Mouse (Mus musculus): ENCODE results near the gene Samd5. TPM values are rescaled to one million over a fixed set of nuclear protein-coding genes. Genes with fewer than 3 reads are reported as not detected.
A peak's percentile ranks its signal among the peaks of the same experiment; 100 is the strongest.

Samd5 gene
- polyA plus RNA-seq, 2 experiments, result 0.29 to 0.41 TPM

DNA sequence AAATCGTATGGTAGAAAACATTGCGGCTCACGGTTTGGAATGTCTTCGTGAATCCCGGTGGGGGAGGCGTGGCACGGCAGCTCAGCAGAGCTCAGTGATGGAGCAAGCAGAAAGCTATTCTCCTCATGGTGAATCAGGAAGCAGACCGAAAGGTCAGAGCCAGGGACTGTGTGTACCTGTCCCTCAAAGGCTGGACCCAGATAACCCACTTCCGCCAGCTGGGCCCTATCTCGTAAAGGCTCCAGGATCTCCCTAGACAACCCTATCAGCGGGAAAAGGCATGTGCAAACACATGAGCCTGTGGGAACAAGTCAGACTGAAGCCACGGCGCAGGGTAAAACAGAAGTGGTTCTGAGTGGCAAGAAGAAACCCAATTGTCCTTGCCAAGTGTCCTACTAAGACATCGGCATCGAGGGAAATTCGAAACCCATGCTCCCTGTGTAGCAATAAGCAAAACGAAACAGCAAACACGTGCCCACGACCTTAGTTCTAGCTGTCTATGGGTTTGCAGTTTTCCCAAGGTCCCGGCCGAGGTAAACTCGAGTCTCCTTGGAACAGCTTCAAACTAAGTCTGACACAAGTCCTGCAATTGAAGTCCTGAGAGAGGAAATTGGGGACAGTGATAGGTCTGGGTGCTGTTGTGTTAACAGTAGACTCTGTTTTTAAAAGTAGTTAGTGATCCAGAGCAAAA lies 24.2 kb upstream of the Samd5 start:
- Histone ChIP-seq H3K4me1 (replicated peaks; ENCODE audit: control insufficient read depth in 2 of 2, insufficient read depth in 2 of 2, low read length in 1 of 2) (peaks cover 0 to 3% of the 10 kb centered on the region in 2 experiments; a peak in 2 of 4 replicates), H3K9ac (replicated peaks) (no peak overlapping the region), H3K4me2 (ENCODE audit: low read depth) (no peak overlapping the region), H3K9me3 (ENCODE audit: control insufficient read depth, low read length) (no peaks in the 10 kb centered on the region), H3K4me3 (ENCODE audit: insufficient read depth in 1 of 2, low read depth in 2 of 2, low read length in 2 of 2) (no peak overlapping the region), H3K27ac (no peak overlapping the region), H3K27me3 (ENCODE audit: control insufficient read depth, insufficient read depth, low read length) (no peaks in the 10 kb centered on the region), H3K36me3 (replicated peaks; ENCODE audit: control insufficient read depth, insufficient read depth, low read depth) (no peaks in the 10 kb centered on the region)
- DNase-seq (ENCODE audit: low read depth in 3 of 3, low spot score in 3 of 3) (no peak), ATAC-seq (ENCODE audit: insufficient read depth) (no peak)
- WGBS (ENCODE audit: insufficient replicate concordance), result 70% methylated on average over 22 of the region's 22 CpGs
- TF ChIP-seq CTCF (IDR thresholded peaks at IDR 0.05; ENCODE audit: low read depth) (no peak), EP300 (IDR thresholded peaks at IDR 0.05; ENCODE audit: low read depth) (no peak)

DNA sequence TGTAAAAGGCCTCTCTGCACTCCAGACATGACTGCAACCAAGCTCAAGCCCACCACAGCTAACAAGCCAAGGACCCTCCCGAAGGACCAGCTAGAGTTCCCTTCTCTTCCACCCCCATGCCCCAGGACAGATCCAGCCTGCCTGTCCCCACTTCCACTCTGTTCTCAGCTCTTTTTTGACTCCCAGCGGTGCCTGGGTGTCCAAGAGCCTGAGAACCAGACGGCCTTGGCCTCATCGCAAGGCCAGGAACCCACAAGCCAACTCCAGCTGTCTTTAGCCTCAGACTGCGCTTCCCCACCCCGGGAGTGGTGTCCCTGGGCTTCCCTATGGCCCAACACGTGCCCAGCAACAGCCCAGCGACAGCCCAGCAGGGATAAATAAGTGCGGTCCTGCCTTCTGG lies 23.1 kb upstream of the Samd5 start:
- Histone ChIP-seq H3K9me3 (ENCODE audit: control insufficient read depth, low read length) (no peaks in the 10 kb centered on the region), H3K9ac (replicated peaks) (no peak overlapping the region), H3K27me3 (ENCODE audit: control insufficient read depth, insufficient read depth, low read length) (no peaks in the 10 kb centered on the region), H3K4me2 (ENCODE audit: low read depth) (no peak overlapping the region), H3K27ac (no peak overlapping the region), H3K36me3 (replicated peaks; ENCODE audit: control insufficient read depth, insufficient read depth, low read depth) (no peaks in the 10 kb centered on the region), H3K4me1 (replicated peaks; ENCODE audit: control insufficient read depth in 2 of 2, insufficient read depth in 2 of 2, low read length in 1 of 2) (peaks cover 0 to 3% of the 10 kb centered on the region in 2 experiments; a peak in 2 of 4 replicates), H3K4me3 (ENCODE audit: insufficient read depth in 1 of 2, low read depth in 2 of 2, low read length in 2 of 2) (no peak overlapping the region)
- no peak for TF ChIP-seq EP300 (IDR thresholded peaks at IDR 0.05; ENCODE audit: low read depth)
- TF ChIP-seq CTCF (IDR thresholded peaks at IDR 0.05; ENCODE audit: low read depth), result no peak
- ATAC-seq (ENCODE audit: insufficient read depth) (no peak), DNase-seq (ENCODE audit: low read depth in 3 of 3, low spot score in 3 of 3) (no peak)
- WGBS (ENCODE audit: insufficient replicate concordance), result 66% methylated on average over 9 of the region's 9 CpGs

- H3K36me3 ChIP-seq (replicated peaks; ENCODE audit: control insufficient read depth, insufficient read depth, low read depth), result no peaks in the 10 kb centered on the region
- no peak overlapping the region for H3K27ac ChIP-seq
- no peak overlapping the region for H3K4me2 ChIP-seq (ENCODE audit: low read depth)
- 33% methylated on average over 6 of the region's 6 CpGs for WGBS (ENCODE audit: insufficient replicate concordance)
- no peak overlapping the region for H3K9ac ChIP-seq (replicated peaks)
- H3K27me3 ChIP-seq (ENCODE audit: control insufficient read depth, insufficient read depth, low read length), result no peaks in the 10 kb centered on the region
- no peak for ATAC-seq (ENCODE audit: insufficient read depth)
- H3K9me3 ChIP-seq (ENCODE audit: control insufficient read depth, low read length), result no peaks in the 10 kb centered on the region
- no peak for TF ChIP-seq EP300 (IDR thresholded peaks at IDR 0.05; ENCODE audit: low read depth)
- no peak for TF ChIP-seq CTCF (IDR thresholded peaks at IDR 0.05; ENCODE audit: low read depth)
- peaks cover 0 to 3% of the 10 kb centered on the region in 2 experiments; a peak in 2 of 4 replicates for H3K4me1 ChIP-seq (replicated peaks; ENCODE audit: control insufficient read depth in 2 of 2, insufficient read depth in 2 of 2, low read length in 1 of 2)
- DNase-seq (ENCODE audit: low read depth in 3 of 3, low spot score in 3 of 3), result no peak
- H3K4me3 ChIP-seq (ENCODE audit: insufficient read depth in 1 of 2, low read depth in 2 of 2, low read length in 2 of 2), result no peak overlapping the region
Measured at GRCm38 (mm10) chr10:9696543-9697141, 21.6 kb upstream of the Samd5 start.

- no peak for ATAC-seq (ENCODE audit: insufficient read depth)
- no peak for DNase-seq (ENCODE audit: low read depth in 3 of 3, low spot score in 3 of 3)
- no peak for TF ChIP-seq EP300 (IDR thresholded peaks at IDR 0.05; ENCODE audit: low read depth)
- no peak for TF ChIP-seq CTCF (IDR thresholded peaks at IDR 0.05; ENCODE audit: low read depth)
- H3K27ac ChIP-seq, result no peak overlapping the region
- no peaks in the 10 kb centered on the region for H3K9me3 ChIP-seq (ENCODE audit: control insufficient read depth, low read length)
- 61% methylated on average over 16 of the region's 16 CpGs for WGBS (ENCODE audit: insufficient replicate concordance)
- no peak overlapping the region for H3K4me2 ChIP-seq (ENCODE audit: low read depth)
- H3K4me1 ChIP-seq (replicated peaks; ENCODE audit: control insufficient read depth in 2 of 2, insufficient read depth in 2 of 2, low read length in 1 of 2), result peaks cover 0 to under 1% of the 10 kb centered on the region in 2 experiments; a peak in 1 of 4 replicates
- no peak overlapping the region for H3K9ac ChIP-seq (replicated peaks)
- no peak overlapping the region for H3K4me3 ChIP-seq (ENCODE audit: insufficient read depth in 1 of 2, low read depth in 2 of 2, low read length in 2 of 2)
- H3K36me3 ChIP-seq (replicated peaks; ENCODE audit: control insufficient read depth, insufficient read depth, low read depth), result no peaks in the 10 kb centered on the region
- H3K27me3 ChIP-seq (ENCODE audit: control insufficient read depth, insufficient read depth, low read length), result no peaks in the 10 kb centered on the region
Measured at GRCm38 (mm10) chr10:9693990-9694699, 19.1 kb upstream of the Samd5 start.

GRCm38 (mm10) chr10:9680928-9681327 lies 5.9 kb upstream of the Samd5 start:
- DNase-seq (ENCODE audit: low read depth in 3 of 3, low spot score in 3 of 3) (no peak), ATAC-seq (ENCODE audit: insufficient read depth) (peak; percentile 65)
- no peak overlapping the region for H3K9ac ChIP-seq (replicated peaks)
- H3K4me1 ChIP-seq (replicated peaks; ENCODE audit: control insufficient read depth in 2 of 2, insufficient read depth in 2 of 2, low read length in 1 of 2), result no peaks in the 10 kb centered on the region
- TF ChIP-seq CTCF (IDR thresholded peaks at IDR 0.05; ENCODE audit: low read depth), result no peak
- TF ChIP-seq EP300 (IDR thresholded peaks at IDR 0.05; ENCODE audit: low read depth), result no peak
- H3K9me3 ChIP-seq (ENCODE audit: control insufficient read depth, low read length), result no peaks in the 10 kb centered on the region
- no peaks in the 10 kb centered on the region for H3K36me3 ChIP-seq (replicated peaks; ENCODE audit: control insufficient read depth, insufficient read depth, low read depth)
- 26% methylated on average over 6 of the region's 6 CpGs for WGBS (ENCODE audit: insufficient replicate concordance)
- no peak overlapping the region for H3K4me2 ChIP-seq (ENCODE audit: low read depth)
- H3K4me3 ChIP-seq (ENCODE audit: insufficient read depth in 1 of 2, low read depth in 2 of 2, low read length in 2 of 2), result no peak overlapping the region
- peaks cover 13% of the 10 kb centered on the region for H3K27me3 ChIP-seq (ENCODE audit: control insufficient read depth, insufficient read depth, low read length)
- H3K27ac ChIP-seq, result no peak overlapping the region
